Mouse (Mus musculus) midbrain, embryonic 10.5 days (tissue): ENCODE data around the gene Fgf10. TPM values are rescaled to one million over a fixed set of nuclear protein-coding genes. Genes with fewer than 3 reads are reported as not detected.

ENCODE experiments used
- DNase-seq: peaks from one replicate; pipeline ENCODE4 v3.0.0-alpha.2; 2017; ENCODE audit warnings: low spot score
- H3K27ac ChIP-seq: fragments of 300-500 bp; sonication (generic); replicated peaks from 2 replicates; pipeline ENCODE4 v1.5.1; 2016; ENCODE audit warnings: mild to moderate bottlenecking
- H3K27me3 ChIP-seq: fragments of 300-500 bp; sonication (generic); 2 replicates; pipeline ENCODE4 v1.6.1; 2016; ENCODE audit warnings: low read depth, mild to moderate bottlenecking; ENCODE audit not compliant: poor library complexity, severe bottlenecking
- H3K36me3 ChIP-seq: fragments of 300-500 bp; sonication (generic); 2 replicates; pipeline ENCODE4 v1.6.1; 2016; ENCODE audit warnings: mild to moderate bottlenecking, moderate library complexity
- H3K4me1 ChIP-seq: fragments of 300-500 bp; sonication (generic); 2 replicates; pipeline ENCODE4 v1.6.1; 2016
- H3K4me3 ChIP-seq: fragments of 300-500 bp; sonication (generic); 2 replicates; pipeline ENCODE4 v1.5.1; 2016; ENCODE audit warnings: mild to moderate bottlenecking, moderate library complexity
- H3K9me3 ChIP-seq: fragments of 300-500 bp; sonication (generic); replicated peaks from 2 replicates; pipeline ENCODE4 v1.6.1; 2016; ENCODE audit warnings: mild to moderate bottlenecking
- WGBS: fragments of 180-500 bp; shearing (Covaris S2); methylation state at CpG from one replicate; pipeline ENCODE4 v1.1.7; 2016; 5-methylcytosine and 5-hydroxymethylcytosine counted together
- polyA plus RNA-seq: library from polyadenylated mRNA; unstranded; fragments of >200 nt; fragmentation: Nextera tagmentation; extraction: Ambion mirVana; gene quantifications from 2 replicates; pipeline ENCODE4 v1.2.1, GENCODE M21; 2016

Gene Fgf10
- polyA plus RNA-seq, 1 experiment from 2014 or later: 2.9 TPM

- no peaks in the 10 kb centered on the region for H3K36me3 ChIP-seq
- H3K4me3 ChIP-seq: no peak overlapping the region
- no peaks in the 10 kb centered on the region for H3K4me1 ChIP-seq
- 92% methylated on average over 6 of the region's 6 CpGs for WGBS
- H3K27ac ChIP-seq: no peak overlapping the region
- H3K9me3 ChIP-seq: no peaks in the 10 kb centered on the region
- no peaks in the 10 kb centered on the region for H3K27me3 ChIP-seq
- no peak for DNase-seq
These were observed 150.2 kb downstream of the Fgf10 start for GRCm38 (mm10) chr13:118819785-118820184.

- no peak overlapping the region for H3K27ac ChIP-seq
- WGBS: 88% methylated on average over 2 of the region's 2 CpGs
- no peak for DNase-seq
- H3K27me3 ChIP-seq: no peaks in the 10 kb centered on the region
- H3K36me3 ChIP-seq: no peaks in the 10 kb centered on the region
- H3K4me1 ChIP-seq: no peaks in the 10 kb centered on the region
- no peaks in the 10 kb centered on the region for H3K9me3 ChIP-seq
- no peak overlapping the region for H3K4me3 ChIP-seq
These were observed 153.5 kb downstream of the Fgf10 start for GRCm38 (mm10) chr13:118823113-118823512.

GRCm38 (mm10) chr13:118825102-118825501, 155.5 kb downstream of the Fgf10 start:
- Histone ChIP-seq H3K4me3 (no peak overlapping the region), H3K4me1 (no peaks in the 10 kb centered on the region), H3K36me3 (no peaks in the 10 kb centered on the region), H3K9me3 (no peaks in the 10 kb centered on the region), H3K27me3 (no peaks in the 10 kb centered on the region), H3K27ac (no peak overlapping the region)
- DNase-seq: no peak
- WGBS: 92% methylated on average over 4 of the region's 4 CpGs

GRCm38 (mm10) chr13:118828604-118829381, 159.2 kb downstream of the Fgf10 start:
- 89% methylated on average over 10 of the region's 10 CpGs for WGBS
- no peak for DNase-seq
- Histone ChIP-seq H3K4me3 (no peak overlapping the region), H3K36me3 (no peaks in the 10 kb centered on the region), H3K9me3 (no peaks in the 10 kb centered on the region), H3K4me1 (no peaks in the 10 kb centered on the region), H3K27me3 (no peaks in the 10 kb centered on the region), H3K27ac (no peak overlapping the region)

- H3K36me3 ChIP-seq: no peaks in the 10 kb centered on the region
- no peaks in the 10 kb centered on the region for H3K27me3 ChIP-seq
- no peaks in the 10 kb centered on the region for H3K9me3 ChIP-seq
- no peak overlapping the region for H3K4me3 ChIP-seq
- no peak overlapping the region for H3K27ac ChIP-seq
- no peak for DNase-seq
- H3K4me1 ChIP-seq: no peaks in the 10 kb centered on the region
These were observed 164.4 kb downstream of the Fgf10 start for GRCm38 (mm10) chr13:118834021-118834420.

GRCm38 (mm10) chr13:118835078-118835477, 165.5 kb downstream of the Fgf10 start:
- H3K27ac ChIP-seq: no peak overlapping the region
- H3K4me1 ChIP-seq: no peaks in the 10 kb centered on the region
- H3K9me3 ChIP-seq: no peaks in the 10 kb centered on the region
- no peak overlapping the region for H3K4me3 ChIP-seq
- H3K27me3 ChIP-seq: no peaks in the 10 kb centered on the region
- H3K36me3 ChIP-seq: no peaks in the 10 kb centered on the region
- no peak for DNase-seq
- WGBS: 93% methylated on average over 4 of the region's 4 CpGs
